Mouse (Mus musculus): ENCODE measurements at regions not wholly inside any gene's neighbourhood (a gene's known extent, or its start where the extent isn't known, plus 50 kb on each side); places are given as distances from the start of the nearest gene placed in this dataset.
A peak's percentile ranks its signal among the peaks of the same experiment; 100 is the strongest.
"Not testable (repeated sequence)": the region's sequence is repeated elsewhere in the genome, so short reads cannot be mapped to it uniquely, and the experiment has no call there.

GRCm38 (mm10) chr15:14815556-14815955, 1642.1 kb upstream of the Cdh6 start:
- DNase-seq (ENCODE audit: low spot score) = no peak

- DNase-seq (ENCODE audit: low spot score) = peak; percentile 84
Observed at GRCm38 (mm10) chr15:14806849-14807248, 1633.4 kb upstream of the Cdh6 start.

- DNase-seq (ENCODE audit: low spot score) = no peak
Observed at GRCm38 (mm10) chr15:14795221-14795620, 1621.7 kb upstream of the Cdh6 start.

GRCm38 (mm10) chr15:14780727-14781126, 1607.3 kb upstream of the Cdh6 start:
- DNase-seq (ENCODE audit: low spot score) = no peak

GRCm38 (mm10) chr15:14741733-14742132, 1568.3 kb upstream of the Cdh6 start:
- no peak for DNase-seq (ENCODE audit: low spot score)

- DNase-seq (ENCODE audit: low spot score) = not testable (repeated sequence)
Observed at GRCm38 (mm10) chr15:14697925-14698324, 1524.5 kb upstream of the Cdh6 start.

GRCm38 (mm10) chr15:14696481-14696880, 1523.0 kb upstream of the Cdh6 start:
- DNase-seq (ENCODE audit: low spot score) = no peak

GRCm38 (mm10) chr15:14689141-14689540, 1515.7 kb upstream of the Cdh6 start:
- no peak for DNase-seq (ENCODE audit: low spot score)

- no peak for DNase-seq (ENCODE audit: low spot score)
Observed at GRCm38 (mm10) chr15:14642291-14642690, 1468.8 kb upstream of the Cdh6 start.

- DNase-seq (ENCODE audit: low spot score) = peak; percentile 85
Observed at GRCm38 (mm10) chr15:14628523-14628922, 1455.0 kb upstream of the Cdh6 start.

GRCm38 (mm10) chr15:14606691-14607090, 1433.2 kb upstream of the Cdh6 start:
- DNase-seq (ENCODE audit: low spot score) = no peak
